Mouse (Mus musculus): ENCODE data around the gene Snrpc. TPM values are rescaled to one million over a fixed set of nuclear protein-coding genes. Genes with fewer than 3 reads are reported as not detected.
A peak's percentile ranks its signal among the peaks of the same experiment; 100 is the strongest.

Snrpc gene
- polyA plus RNA-seq, 1 experiment from 2014 or later: 325 TPM

GRCm38 (mm10) chr17:27830411-27830810, 7.5 kb upstream of the Snrpc start:
- Histone ChIP-seq H3K27me3 (ENCODE audit: control insufficient read depth, insufficient read depth, low read length) (no peaks in the 10 kb centered on the region), H3K4me1 (ENCODE audit: control insufficient read depth, insufficient read depth, low read length) (no peaks in the 10 kb centered on the region), H3K27ac (ENCODE audit: low read length) (no peak overlapping the region), H3K4me2 (replicated peaks; ENCODE audit: low read depth, low read length) (no peak overlapping the region), H3K9ac (replicated peaks; ENCODE audit: low read depth, low read length) (no peak overlapping the region), H3K4me3 (ENCODE audit: low read depth, low read length) (no peak overlapping the region), H3K9me3 (ENCODE audit: control insufficient read depth, low read depth, low read length) (no peaks in the 10 kb centered on the region), H3K36me3 (ENCODE audit: control insufficient read depth, insufficient read depth, low read length) (no peaks in the 10 kb centered on the region)
- WGBS: 50% methylated on average over 7 of the region's 7 CpGs
- no peak for ATAC-seq (ENCODE audit: insufficient number of reproducible peaks, insufficient read depth, low FRiP score, low read depth)

GRCm38 (mm10) chr17:27839469-27840252, 1.7 kb downstream of the Snrpc start:
- Histone ChIP-seq H3K4me2 (replicated peaks; ENCODE audit: low read depth, low read length) (peak overlapping the region; percentile 59), H3K27me3 (ENCODE audit: control insufficient read depth, insufficient read depth, low read length) (no peaks in the 10 kb centered on the region), H3K9ac (replicated peaks; ENCODE audit: low read depth, low read length) (peak overlapping the region; percentile 47), H3K27ac (ENCODE audit: low read length) (no peak overlapping the region), H3K36me3 (ENCODE audit: control insufficient read depth, insufficient read depth, low read length) (peaks cover 16% of the 10 kb centered on the region), H3K4me1 (ENCODE audit: control insufficient read depth, insufficient read depth, low read length) (0 out of 2 replicates have a peak, but pooled peaks cover 5% of the 10 kb centered on the region), H3K4me3 (ENCODE audit: low read depth, low read length) (peak overlapping the region; percentile 70), H3K9me3 (ENCODE audit: control insufficient read depth, low read depth, low read length) (no peaks in the 10 kb centered on the region)
- WGBS: 2% methylated on average over 35 of the region's 35 CpGs
- ATAC-seq (ENCODE audit: insufficient number of reproducible peaks, insufficient read depth, low FRiP score, low read depth): peak; percentile 98

GRCm38 (mm10) chr17:27848351-27848750, 10.4 kb downstream of the Snrpc start:
- no peak for ATAC-seq (ENCODE audit: insufficient number of reproducible peaks, insufficient read depth, low FRiP score, low read depth)
- Histone ChIP-seq H3K27me3 (ENCODE audit: control insufficient read depth, insufficient read depth, low read length) (no peaks in the 10 kb centered on the region), H3K4me1 (ENCODE audit: control insufficient read depth, insufficient read depth, low read length) (no peaks in the 10 kb centered on the region), H3K27ac (ENCODE audit: low read length) (no peak overlapping the region), H3K4me3 (ENCODE audit: low read depth, low read length) (no peak overlapping the region), H3K4me2 (replicated peaks; ENCODE audit: low read depth, low read length) (no peak overlapping the region), H3K36me3 (ENCODE audit: control insufficient read depth, insufficient read depth, low read length) (peaks cover 77% of the 10 kb centered on the region), H3K9me3 (ENCODE audit: control insufficient read depth, low read depth, low read length) (no peaks in the 10 kb centered on the region), H3K9ac (replicated peaks; ENCODE audit: low read depth, low read length) (no peak overlapping the region)
- 94% methylated on average over 1 of the region's 1 CpGs for whole genome bisulfite sequencing

- Histone ChIP-seq H3K4me3 (ENCODE audit: low read depth, low read length) (no peak overlapping the region), H3K4me1 (ENCODE audit: control insufficient read depth, insufficient read depth, low read length) (no peaks in the 10 kb centered on the region), H3K9ac (replicated peaks; ENCODE audit: low read depth, low read length) (no peak overlapping the region), H3K4me2 (replicated peaks; ENCODE audit: low read depth, low read length) (no peak overlapping the region), H3K27ac (ENCODE audit: low read length) (no peak overlapping the region), H3K36me3 (ENCODE audit: control insufficient read depth, insufficient read depth, low read length) (peaks cover 64% of the 10 kb centered on the region), H3K9me3 (ENCODE audit: control insufficient read depth, low read depth, low read length) (no peaks in the 10 kb centered on the region), H3K27me3 (ENCODE audit: control insufficient read depth, insufficient read depth, low read length) (no peaks in the 10 kb centered on the region)
- no peak for ATAC-seq (ENCODE audit: insufficient number of reproducible peaks, insufficient read depth, low FRiP score, low read depth)
- WGBS: 82% methylated on average over 3 of the region's 3 CpGs
Observed at GRCm38 (mm10) chr17:27851076-27851475, 13.1 kb downstream of the Snrpc start.

- Histone ChIP-seq H3K4me3 (ENCODE audit: low read depth, low read length) (peak within 1 kb of the TSS; percentile 75), H3K4me1 (ENCODE audit: control insufficient read depth, insufficient read depth, low read length) (peaks cover 18% of the 10 kb centered on the region; the same call in 1 of the 2 replicates), H3K9ac (replicated peaks; ENCODE audit: low read depth, low read length) (peak within 1 kb of the TSS; percentile 75), H3K36me3 (ENCODE audit: control insufficient read depth, insufficient read depth, low read length) (peaks cover 21% of the 10 kb centered on the region), H3K9me3 (ENCODE audit: control insufficient read depth, low read depth, low read length) (no peaks in the 10 kb centered on the region), H3K27ac (ENCODE audit: low read length) (peak within 1 kb of the TSS; percentile 66; the same call in 1 of the 2 replicates), H3K4me2 (replicated peaks; ENCODE audit: low read depth, low read length) (peak within 1 kb of the TSS; percentile 76), H3K27me3 (ENCODE audit: control insufficient read depth, insufficient read depth, low read length) (no peaks in the 10 kb centered on the region)
- WGBS: under 1% methylated on average over 54 of the region's 54 CpGs
- peak; percentile 82 for ATAC-seq (ENCODE audit: insufficient number of reproducible peaks, insufficient read depth, low FRiP score, low read depth)
Observed at GRCm38 (mm10) chr17:27856265-27856797, 18.4 kb downstream of the Snrpc start, which contains the start of gene Uhrf1bp1. Gene Uhrf1bp1 (plus strand): TSS chr17:27856441.

GRCm38 (mm10) chr17:27856798-27857648, 19.1 kb downstream of the Snrpc start:
- H3K27ac ChIP-seq (ENCODE audit: low read length): peak overlapping the region; percentile 66; the same call in 1 of the 2 replicates
- H3K9me3 ChIP-seq (ENCODE audit: control insufficient read depth, low read depth, low read length): no peaks in the 10 kb centered on the region
- H3K27me3 ChIP-seq (ENCODE audit: control insufficient read depth, insufficient read depth, low read length): no peaks in the 10 kb centered on the region
- H3K4me3 ChIP-seq (ENCODE audit: low read depth, low read length): peak overlapping the region; percentile 75
- peak overlapping the region; percentile 76 for H3K4me2 ChIP-seq (replicated peaks; ENCODE audit: low read depth, low read length)
- peaks cover 18% of the 10 kb centered on the region; the same call in 1 of the 2 replicates for H3K4me1 ChIP-seq (ENCODE audit: control insufficient read depth, insufficient read depth, low read length)
- peak overlapping the region; percentile 75 for H3K9ac ChIP-seq (replicated peaks; ENCODE audit: low read depth, low read length)
- peaks cover 19% of the 10 kb centered on the region for H3K36me3 ChIP-seq (ENCODE audit: control insufficient read depth, insufficient read depth, low read length)
- 2% methylated on average over 52 of the region's 52 CpGs for WGBS
- no peak; the same call in 1 of the 2 replicates for ATAC-seq (ENCODE audit: insufficient number of reproducible peaks, insufficient read depth, low FRiP score, low read depth)

- no peak for ATAC-seq (ENCODE audit: insufficient number of reproducible peaks, insufficient read depth, low FRiP score, low read depth)
- H3K4me3 ChIP-seq (ENCODE audit: low read depth, low read length): peak overlapping the region; percentile 75
- no peaks in the 10 kb centered on the region for H3K27me3 ChIP-seq (ENCODE audit: control insufficient read depth, insufficient read depth, low read length)
- WGBS: 35% methylated on average over 11 of the region's 11 CpGs
- H3K4me1 ChIP-seq (ENCODE audit: control insufficient read depth, insufficient read depth, low read length): peaks cover 18% of the 10 kb centered on the region; the same call in 1 of the 2 replicates
- peak overlapping the region; percentile 75; the same call in 1 of the 2 replicates for H3K9ac ChIP-seq (replicated peaks; ENCODE audit: low read depth, low read length)
- H3K27ac ChIP-seq (ENCODE audit: low read length): no peak overlapping the region
- H3K36me3 ChIP-seq (ENCODE audit: control insufficient read depth, insufficient read depth, low read length): peaks cover 10% of the 10 kb centered on the region
- H3K4me2 ChIP-seq (replicated peaks; ENCODE audit: low read depth, low read length): peak overlapping the region; percentile 76
- H3K9me3 ChIP-seq (ENCODE audit: control insufficient read depth, low read depth, low read length): no peaks in the 10 kb centered on the region
Observed at GRCm38 (mm10) chr17:27857649-27858475, 19.9 kb downstream of the Snrpc start.

Data from stomach, embryonic 14.5 days (tissue).